Mouse (Mus musculus) lung, postnatal 0 days (tissue): ENCODE measurements around the gene Shank1.

ENCODE experiments used
- CTCF ChIP-seq: IDR thresholded peaks from 2 replicates; pipeline ENCODE4 v1.5.1; 2016; ENCODE audit warnings: antibody characterized with exemption, mild to moderate bottlenecking
- EP300 ChIP-seq: IDR thresholded peaks from 2 replicates; pipeline ENCODE4 v1.6.1; 2016; ENCODE audit warnings: antibody characterized with exemption, mild to moderate bottlenecking, control low read depth

- TF ChIP-seq EP300 (no peak), CTCF (no peak; the same call in 1 of the 2 replicates)
Observed at GRCm38 (mm10) chr7:44359908-44360672, 50.0 kb downstream of the Shank1 start.
